Mouse (Mus musculus): ENCODE measurements around the gene Lpar6. TPM values are rescaled to one million over a fixed set of nuclear protein-coding genes. Genes with fewer than 3 reads are reported as not detected.

The Lpar6 gene
- total RNA-seq, 2 experiments from 2014 or later: 1.7 to 1.9 TPM

DNA sequence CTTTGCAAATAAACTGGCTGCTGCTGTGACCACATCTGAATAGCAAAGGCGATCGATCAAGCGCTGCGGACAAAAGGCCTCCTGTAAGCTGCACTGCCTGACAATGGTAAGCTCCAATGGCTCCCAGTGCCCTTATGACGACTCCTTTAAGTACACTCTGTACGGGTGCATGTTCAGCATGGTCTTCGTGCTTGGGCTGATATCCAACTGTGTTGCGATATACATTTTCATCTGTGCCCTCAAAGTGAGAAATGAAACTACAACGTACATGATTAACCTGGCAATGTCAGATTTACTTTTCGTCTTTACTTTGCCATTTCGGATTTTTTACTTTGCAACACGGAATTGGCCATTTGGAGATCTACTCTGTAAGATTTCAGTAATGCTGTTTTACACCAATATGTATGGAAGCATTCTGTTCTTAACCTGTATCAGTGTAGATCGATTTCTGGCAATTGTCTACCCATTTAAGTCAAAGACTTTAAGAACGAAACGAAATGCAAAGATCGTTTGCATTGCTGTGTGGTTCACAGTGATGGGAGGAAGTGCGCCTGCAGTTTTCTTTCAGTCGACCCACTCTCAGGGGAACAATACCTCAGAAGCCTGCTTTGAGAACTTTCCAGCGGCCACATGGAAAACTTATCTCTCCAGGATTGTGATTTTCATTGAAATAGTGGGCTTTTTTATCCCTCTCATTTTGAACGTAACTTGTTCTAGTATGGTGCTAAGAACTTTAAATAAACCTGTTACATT is 979 bp downstream of the Lpar6 start:
- peak overlapping the region; percentile 88 for H3K27ac ChIP-seq
- DNase-seq (ENCODE audit: low spot score in 2 of 2): no peak
- H3K4me3 ChIP-seq: peak overlapping the region; percentile 64
- TF ChIP-seq CTCF (conservative IDR thresholded peaks at IDR 0.05): no peak

GRCm38 (mm10) chr14:73239291-73239690 is 1.6 kb downstream of the Lpar6 start:
- Histone ChIP-seq H3K4me3 (peak overlapping the region; percentile 64), H3K27ac (peak overlapping the region; percentile 88)
- no peak for TF ChIP-seq CTCF (conservative IDR thresholded peaks at IDR 0.05)
- DNase-seq (ENCODE audit: low spot score in 2 of 2): no peak

GRCm38 (mm10) chr14:73239857-73240256 is 2.2 kb downstream of the Lpar6 start:
- no peak for TF ChIP-seq CTCF (conservative IDR thresholded peaks at IDR 0.05)
- no peak for DNase-seq (ENCODE audit: low spot score in 2 of 2)
- Histone ChIP-seq H3K4me3 (peak overlapping the region; percentile 64), H3K27ac (peak overlapping the region; percentile 88; the same call in 1 of the 2 replicates)

GRCm38 (mm10) chr14:73244061-73244597 is 6.4 kb downstream of the Lpar6 start:
- no peak for TF ChIP-seq CTCF (conservative IDR thresholded peaks at IDR 0.05)
- DNase-seq (ENCODE audit: low spot score in 2 of 2): no peak
- no peak overlapping the region for H3K4me3 ChIP-seq
- peak overlapping the region; percentile 57; the same call in 1 of the 2 replicates for H3K27ac ChIP-seq

DNA sequence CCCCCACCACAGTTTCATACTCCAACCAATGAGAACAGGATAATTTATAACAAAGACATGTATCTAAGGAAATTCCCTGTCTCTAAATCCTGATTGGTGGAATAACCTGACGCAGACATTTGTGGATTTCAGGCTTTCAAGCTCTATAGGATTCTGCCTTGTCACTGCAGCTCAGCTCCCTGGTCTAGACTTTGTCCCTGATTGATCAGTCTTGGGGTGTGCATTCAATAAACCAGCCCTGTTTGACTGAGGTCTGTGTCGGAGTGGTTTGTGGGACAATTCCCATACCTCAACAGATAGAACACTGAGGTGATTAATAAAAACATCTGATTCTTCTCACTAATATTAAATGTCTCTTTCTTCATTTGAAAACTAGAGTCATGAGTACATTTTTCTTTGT is 12.4 kb downstream of the Lpar6 start:
- H3K4me3 ChIP-seq: no peak overlapping the region
- DNase-seq (ENCODE audit: low spot score in 2 of 2): no peak
- H3K27ac ChIP-seq: no peak overlapping the region
- TF ChIP-seq CTCF (conservative IDR thresholded peaks at IDR 0.05): no peak

DNA sequence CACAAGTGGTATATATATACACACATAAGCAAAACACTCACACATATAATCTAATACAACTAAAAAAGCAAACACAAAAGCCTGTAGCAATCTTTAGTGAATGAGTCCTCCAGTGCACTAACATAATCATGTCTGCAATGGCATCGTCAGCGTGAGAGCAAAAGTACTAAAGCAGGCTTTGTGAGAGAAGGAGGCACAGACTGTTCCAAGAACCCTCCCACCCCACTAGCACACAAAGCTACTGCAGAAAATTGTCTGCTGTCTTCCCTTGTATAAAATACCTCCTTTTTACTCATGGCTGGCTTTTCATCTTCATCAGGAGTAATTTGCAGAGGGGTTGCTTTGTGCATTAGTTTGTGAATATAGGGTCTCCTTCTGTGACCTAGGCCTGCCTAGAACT is 14.6 kb downstream of the Lpar6 start:
- DNase-seq (ENCODE audit: low spot score in 2 of 2): peak in 1 of 2 experiments; percentile 23
- Histone ChIP-seq H3K4me3 (no peak overlapping the region), H3K27ac (peak overlapping the region; percentile 70)
- no peak for TF ChIP-seq CTCF (conservative IDR thresholded peaks at IDR 0.05)

GRCm38 (mm10) chr14:73253453-73254251 is 16.0 kb downstream of the Lpar6 start:
- no peak overlapping the region for H3K4me3 ChIP-seq
- H3K27ac ChIP-seq: peak overlapping the region; percentile 49; the same call in 1 of the 2 replicates
- no peak for DNase-seq (ENCODE audit: low spot score in 2 of 2)
- no peak for TF ChIP-seq CTCF (conservative IDR thresholded peaks at IDR 0.05)

DNA sequence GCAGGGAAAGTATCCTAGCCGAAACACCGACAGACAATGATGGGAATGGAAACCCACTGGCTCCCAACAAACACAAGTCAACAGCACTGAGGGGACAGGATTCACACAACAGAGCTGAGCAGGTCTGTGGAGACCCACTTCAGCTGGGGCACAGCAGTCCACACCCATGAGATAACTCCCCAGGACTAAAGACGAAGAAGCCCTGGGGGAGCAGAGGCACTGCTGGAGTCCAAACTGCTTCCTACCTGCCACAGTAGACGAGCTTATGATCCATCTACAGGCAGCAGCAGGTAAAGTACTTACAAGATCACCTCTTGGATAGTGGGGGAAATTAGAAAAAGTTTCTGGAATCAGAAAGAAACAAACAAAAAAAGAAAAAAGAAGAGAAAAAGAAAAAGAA is 16.7 kb downstream of the Lpar6 start:
- DNase-seq (ENCODE audit: low spot score in 2 of 2): no peak
- Histone ChIP-seq H3K27ac (peak overlapping the region; percentile 39; the same call in 1 of the 2 replicates), H3K4me3 (no peak overlapping the region)
- no peak for TF ChIP-seq CTCF (conservative IDR thresholded peaks at IDR 0.05)

DNA sequence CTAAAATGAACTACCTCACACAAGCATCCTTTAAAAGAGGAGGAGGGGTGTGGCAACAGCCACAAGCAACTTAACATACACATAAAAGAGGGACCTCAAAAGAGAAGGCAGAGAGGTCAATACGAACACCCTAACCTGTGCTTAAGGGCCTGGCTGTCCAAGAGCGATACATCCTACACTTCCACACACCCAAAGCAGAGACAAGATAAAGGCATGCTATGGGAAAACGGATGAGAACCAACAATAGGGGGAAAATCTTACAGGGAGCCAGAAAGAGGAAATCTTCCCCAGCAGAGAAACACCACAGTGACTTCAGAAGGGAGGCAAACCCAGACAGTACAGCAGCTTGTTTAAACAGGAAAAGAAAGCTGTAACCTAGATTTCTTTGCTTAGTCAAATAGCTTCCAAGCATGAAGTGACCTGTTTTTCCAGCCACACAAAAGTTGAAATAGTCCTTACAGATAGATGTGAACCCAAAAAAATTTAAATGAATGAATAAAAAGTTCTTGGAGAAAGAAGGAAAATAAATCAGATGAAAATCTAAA is 17.8 kb downstream of the Lpar6 start:
- DNase-seq (ENCODE audit: low spot score in 2 of 2): no peak
- H3K27ac ChIP-seq: peak overlapping the region; percentile 54; the same call in 1 of the 2 replicates
- H3K4me3 ChIP-seq: no peak overlapping the region
- no peak for TF ChIP-seq CTCF (conservative IDR thresholded peaks at IDR 0.05)

DNA sequence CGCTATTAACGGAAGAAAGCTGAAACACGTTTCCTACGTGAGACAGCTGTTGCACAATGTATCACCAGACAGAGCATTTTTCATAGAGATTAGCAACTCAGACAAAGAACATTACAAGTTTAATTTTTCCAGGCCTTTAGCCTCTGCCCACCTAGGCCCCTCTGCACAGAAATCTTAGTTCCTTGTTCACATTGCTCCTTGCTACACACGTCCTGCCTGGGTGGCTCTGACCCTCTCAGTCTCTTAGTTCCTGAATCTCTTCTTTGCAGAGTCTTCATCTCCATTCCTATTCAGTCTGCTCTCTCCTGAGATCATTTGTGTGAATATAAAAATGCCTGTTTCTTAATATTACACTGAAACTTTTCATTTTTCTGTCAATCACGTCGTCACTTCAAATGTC is 19.7 kb downstream of the Lpar6 start:
- no peak overlapping the region for H3K4me3 ChIP-seq
- no peak overlapping the region for H3K27ac ChIP-seq
- no peak for DNase-seq (ENCODE audit: low spot score in 2 of 2)
- TF ChIP-seq CTCF (conservative IDR thresholded peaks at IDR 0.05): no peak

GRCm38 (mm10) chr14:73258181-73258580 is 20.5 kb downstream of the Lpar6 start:
- no peak for TF ChIP-seq CTCF (conservative IDR thresholded peaks at IDR 0.05)
- no peak for DNase-seq (ENCODE audit: low spot score in 2 of 2)
- peak overlapping the region; percentile 18; the same call in 1 of the 2 replicates for H3K27ac ChIP-seq
- no peak overlapping the region for H3K4me3 ChIP-seq

DNA sequence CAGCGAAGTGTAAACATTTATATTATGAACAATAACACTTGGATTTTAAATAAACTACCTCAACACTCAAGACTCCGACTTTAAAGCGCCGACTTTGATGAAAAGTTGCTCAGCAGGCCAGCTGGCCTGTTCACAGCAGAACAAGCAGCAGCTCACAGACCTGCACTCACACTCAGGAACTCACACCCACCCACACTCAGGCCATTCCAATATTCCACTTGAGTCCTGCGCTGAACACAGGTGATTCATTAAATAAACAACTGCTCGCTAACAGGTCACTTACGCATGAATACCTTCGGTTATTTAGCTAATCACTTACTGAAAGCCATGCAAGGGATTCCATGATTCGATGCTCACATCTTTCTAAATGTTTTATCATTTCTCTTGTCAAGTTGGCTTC is 24.5 kb downstream of the Lpar6 start:
- no peak for DNase-seq (ENCODE audit: low spot score in 2 of 2)
- no peak for TF ChIP-seq CTCF (conservative IDR thresholded peaks at IDR 0.05)
- Histone ChIP-seq H3K4me3 (no peak overlapping the region), H3K27ac (no peak overlapping the region)

- H3K27ac ChIP-seq: no peak overlapping the region
- H3K4me3 ChIP-seq: no peak overlapping the region
Measured at GRCm38 (mm10) chr14:73266166-73266565, 28.5 kb downstream of the Lpar6 start.

More at GRCm38 (mm10) chr14:73266166-73266565, 28.5 kb downstream of the Lpar6 start:
- peak; percentile 62 for TF ChIP-seq CTCF (conservative IDR thresholded peaks at IDR 0.05)
- DNase-seq (ENCODE audit: low spot score in 2 of 2): no peak
